Mouse (Mus musculus): Measurements from ENCODE around the gene Aff4. TPM values are rescaled to one million over a fixed set of nuclear protein-coding genes. Genes with fewer than 3 reads are reported as not detected.
A peak's percentile ranks its signal among the peaks of the same experiment; 100 is the strongest.
"Not testable (repeated sequence)": the region's sequence is repeated elsewhere in the genome, so short reads cannot be mapped to it uniquely, and the experiment has no call there.

Aff4 gene
- total RNA-seq (2017), result 183 and 186 TPM in 2 replicates

DNA sequence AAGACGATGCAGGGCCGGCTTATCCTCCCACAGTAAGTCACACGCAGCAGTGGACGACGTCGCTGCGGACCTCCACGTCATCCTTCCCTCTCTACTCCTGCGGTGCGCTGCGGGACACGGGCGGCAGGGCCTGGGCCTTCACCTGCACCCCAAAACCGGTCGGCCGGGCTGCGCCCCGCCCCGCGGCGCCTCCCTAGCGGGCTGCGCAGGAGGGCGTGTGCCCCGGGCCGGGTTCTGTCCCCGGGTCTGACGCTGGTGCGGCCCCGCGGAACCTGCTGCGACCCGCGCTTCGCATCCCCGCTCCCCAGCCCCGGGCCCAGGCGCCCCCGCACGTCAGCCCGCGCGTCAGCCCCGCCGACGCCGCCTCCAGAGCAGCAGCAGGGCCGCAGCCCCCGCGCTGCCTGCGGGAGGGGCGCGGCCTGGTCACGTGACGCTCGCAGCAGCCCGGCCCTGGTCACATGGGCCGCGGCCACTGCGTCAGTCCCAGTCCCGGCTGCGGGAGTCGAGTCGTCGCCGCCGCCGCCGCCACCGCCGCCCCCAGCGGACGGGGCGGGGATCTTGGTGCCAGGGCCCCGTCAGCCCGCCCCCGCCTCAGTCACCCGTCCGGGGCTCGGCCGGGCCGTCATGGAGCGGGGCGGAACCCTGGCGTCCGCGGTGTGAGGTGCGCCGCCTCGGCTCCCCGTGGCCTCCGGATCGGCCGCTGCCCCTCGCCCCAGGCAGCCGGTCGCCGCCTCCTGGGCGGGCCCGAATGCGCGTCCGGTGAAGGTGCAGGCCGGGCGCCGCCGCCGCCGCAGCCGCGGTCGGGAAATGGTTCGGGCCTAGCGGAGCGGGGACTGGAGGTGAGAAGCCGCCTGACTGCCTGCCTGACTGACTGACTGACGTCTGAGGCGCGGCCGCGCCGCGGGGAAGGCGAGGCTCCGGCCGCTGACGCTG is at the start of gene Aff4:
Gene Aff4 (plus strand): TSS at position 543 of the 933 bp plus-strand sequence.
- peak; percentile 70 for ATAC-seq (ENCODE audit: extremely low read depth, insufficient number of reproducible peaks, low FRiP score, poor library complexity, severe bottlenecking)

DNA sequence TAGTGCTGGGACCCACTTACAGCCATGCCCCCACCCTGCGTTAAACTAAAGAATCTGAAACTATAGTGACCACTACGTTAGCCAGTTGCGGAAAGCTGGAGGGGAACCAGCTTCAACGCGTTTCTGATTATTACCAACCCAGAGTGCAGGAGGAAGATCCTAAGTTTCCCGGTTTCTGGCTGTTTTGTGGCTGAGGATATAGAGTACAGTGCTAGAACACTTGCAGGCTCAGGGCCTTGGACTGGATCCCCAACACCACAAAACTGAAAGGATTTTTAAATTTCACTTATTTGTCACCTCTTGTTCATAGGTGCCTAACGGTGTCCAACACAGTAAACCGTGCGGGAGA is 49.5 kb upstream of the Aff4 start:
- no peak for ATAC-seq (ENCODE audit: extremely low read depth, insufficient number of reproducible peaks, low FRiP score, poor library complexity, severe bottlenecking)

DNA sequence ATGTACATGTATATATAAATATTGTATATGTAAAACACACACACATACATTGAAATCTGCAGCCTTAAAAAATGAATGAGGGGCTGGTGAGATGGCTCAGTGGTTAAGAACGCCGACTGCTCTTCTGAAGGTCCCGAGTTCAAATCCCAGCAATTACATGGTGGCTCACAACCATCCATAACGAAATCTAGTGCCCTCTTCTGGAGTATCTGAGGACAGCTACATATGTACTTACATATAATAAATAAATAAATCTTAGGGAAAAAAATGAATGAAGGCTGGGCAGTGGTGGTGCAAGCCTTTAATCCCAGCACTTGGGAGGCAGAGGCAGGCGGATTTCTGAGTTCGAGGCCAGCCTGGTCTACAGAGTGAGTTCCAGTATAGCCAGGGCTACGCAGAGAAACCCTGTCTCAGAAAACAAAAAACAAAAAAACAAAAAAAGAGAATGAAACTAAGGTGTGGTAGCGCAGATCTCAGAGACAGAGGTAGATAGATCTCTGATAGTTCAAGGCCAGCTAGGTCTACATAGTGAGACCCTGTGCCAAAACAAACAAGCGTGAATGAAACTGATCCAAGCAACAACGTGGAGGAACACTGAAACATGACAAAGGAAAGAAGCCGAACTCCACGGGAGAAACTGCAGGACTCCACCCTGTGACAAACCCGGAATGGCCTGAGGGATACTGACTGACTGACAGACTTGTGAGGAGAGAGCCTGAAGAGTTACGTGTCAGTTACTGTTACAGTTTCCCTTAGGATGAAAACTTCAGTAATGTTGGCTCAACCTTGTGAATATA is 46.4 kb upstream of the Aff4 start:
- ATAC-seq (ENCODE audit: extremely low read depth, insufficient number of reproducible peaks, low FRiP score, poor library complexity, severe bottlenecking), result no peak

GRCm38 (mm10) chr11:53306965-53307364 is 43.7 kb upstream of the Aff4 start:
- no peak for ATAC-seq (ENCODE audit: extremely low read depth, insufficient number of reproducible peaks, low FRiP score, poor library complexity, severe bottlenecking)

GRCm38 (mm10) chr11:53307558-53308065 is 43.0 kb upstream of the Aff4 start:
- ATAC-seq (ENCODE audit: extremely low read depth, insufficient number of reproducible peaks, low FRiP score, poor library complexity, severe bottlenecking), result 0 out of 2 replicates have a peak, but pooled peaks have one; percentile 13

DNA sequence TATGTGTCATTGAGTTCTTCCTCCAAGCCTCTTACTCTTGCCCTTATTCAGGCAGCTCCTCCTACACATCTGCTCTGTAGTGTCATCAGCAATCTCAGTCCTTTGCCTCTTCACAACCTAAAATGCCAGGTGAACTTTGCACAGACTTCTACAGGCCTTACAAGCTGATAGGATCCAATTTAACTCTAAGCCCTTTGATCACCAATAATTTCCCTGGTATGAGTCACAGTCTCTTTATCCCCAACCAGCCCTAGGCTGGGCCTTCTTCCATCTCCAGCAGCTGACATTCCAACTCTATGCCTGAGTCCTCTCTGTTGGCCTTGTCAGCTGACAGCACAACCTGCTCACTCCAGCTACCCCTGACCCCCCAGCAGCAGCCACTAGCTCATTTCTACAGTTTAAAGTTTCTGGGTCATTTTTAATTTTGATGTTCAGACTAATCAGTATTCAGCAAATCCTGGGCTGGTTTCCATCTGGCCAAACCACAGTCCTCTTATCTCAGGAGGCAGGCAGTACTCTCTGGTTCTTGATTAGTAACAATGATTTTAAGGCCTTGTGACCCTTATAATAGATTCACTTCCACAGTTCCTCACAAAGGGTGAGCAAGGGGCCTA is 42.3 kb upstream of the Aff4 start:
- ATAC-seq (ENCODE audit: extremely low read depth, insufficient number of reproducible peaks, low FRiP score, poor library complexity, severe bottlenecking), result no peak; the same call in 1 of the 2 replicates

GRCm38 (mm10) chr11:53308884-53309310 is 41.7 kb upstream of the Aff4 start:
- ATAC-seq (ENCODE audit: extremely low read depth, insufficient number of reproducible peaks, low FRiP score, poor library complexity, severe bottlenecking), result no peak

DNA sequence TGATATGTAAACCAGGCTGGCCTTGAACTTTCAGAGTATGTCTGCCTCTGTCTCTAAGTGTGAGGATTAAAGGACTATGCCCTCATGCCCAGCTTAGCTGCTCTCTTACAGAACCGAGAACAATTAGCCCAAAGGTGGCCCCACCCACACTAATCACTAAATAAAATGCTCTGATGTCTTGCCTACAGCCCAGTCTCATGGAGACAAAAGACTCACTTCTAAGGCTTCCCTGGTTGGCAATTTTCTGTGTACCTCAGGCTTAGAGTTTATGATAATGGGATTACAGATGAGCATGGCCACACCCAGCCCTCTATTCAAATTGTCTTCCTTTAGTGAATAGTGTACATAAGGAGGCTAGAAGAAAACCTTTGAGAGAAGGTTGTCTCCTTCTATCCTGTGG is 39.2 kb upstream of the Aff4 start:
- no peak for ATAC-seq (ENCODE audit: extremely low read depth, insufficient number of reproducible peaks, low FRiP score, poor library complexity, severe bottlenecking)

GRCm38 (mm10) chr11:53312823-53313222 is 37.8 kb upstream of the Aff4 start:
- ATAC-seq (ENCODE audit: extremely low read depth, insufficient number of reproducible peaks, low FRiP score, poor library complexity, severe bottlenecking), result not testable (repeated sequence)

GRCm38 (mm10) chr11:53314770-53315173 is 35.9 kb upstream of the Aff4 start:
- no peak for ATAC-seq (ENCODE audit: extremely low read depth, insufficient number of reproducible peaks, low FRiP score, poor library complexity, severe bottlenecking)

DNA sequence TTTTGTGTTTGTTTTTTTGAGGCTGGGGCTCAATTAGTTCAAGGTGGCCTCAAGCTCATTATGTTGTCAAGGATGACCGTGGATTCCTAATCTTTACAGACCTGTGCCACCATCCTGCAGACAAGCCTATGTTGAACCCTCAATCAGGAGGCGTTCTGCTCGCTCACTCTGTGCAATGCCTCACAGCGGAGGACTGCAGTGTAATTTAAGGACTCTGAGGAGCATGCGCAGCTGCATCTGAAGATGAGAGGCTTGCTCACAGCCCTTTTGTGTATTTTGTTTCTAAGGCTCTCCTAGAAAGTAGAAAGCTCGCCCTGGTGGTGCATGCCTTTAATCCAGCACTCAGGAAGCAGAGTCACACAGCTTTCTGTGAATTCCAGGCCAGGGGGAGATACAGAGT is 33.6 kb upstream of the Aff4 start:
- ATAC-seq (ENCODE audit: extremely low read depth, insufficient number of reproducible peaks, low FRiP score, poor library complexity, severe bottlenecking), result no peak

DNA sequence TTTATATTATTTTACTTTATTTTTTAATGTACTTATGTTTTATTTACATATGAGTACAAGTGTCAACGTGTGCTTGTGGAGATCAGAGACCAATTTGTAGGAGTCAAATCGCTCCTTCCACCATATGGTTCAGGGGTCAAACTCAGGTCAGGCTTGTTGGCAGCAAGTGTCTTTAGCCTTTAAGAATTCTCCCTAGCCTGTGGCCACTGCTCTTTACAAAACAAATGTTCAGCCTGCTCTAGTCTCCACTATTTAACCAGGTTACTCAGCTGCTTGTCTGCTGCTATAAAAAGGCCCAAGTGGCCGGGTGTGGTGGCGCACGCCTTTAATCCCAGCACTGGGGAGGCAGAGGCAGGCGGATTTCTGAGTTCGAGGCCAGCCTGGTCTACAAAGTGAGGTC is 32.6 kb upstream of the Aff4 start:
- ATAC-seq (ENCODE audit: extremely low read depth, insufficient number of reproducible peaks, low FRiP score, poor library complexity, severe bottlenecking), result no peak

DNA sequence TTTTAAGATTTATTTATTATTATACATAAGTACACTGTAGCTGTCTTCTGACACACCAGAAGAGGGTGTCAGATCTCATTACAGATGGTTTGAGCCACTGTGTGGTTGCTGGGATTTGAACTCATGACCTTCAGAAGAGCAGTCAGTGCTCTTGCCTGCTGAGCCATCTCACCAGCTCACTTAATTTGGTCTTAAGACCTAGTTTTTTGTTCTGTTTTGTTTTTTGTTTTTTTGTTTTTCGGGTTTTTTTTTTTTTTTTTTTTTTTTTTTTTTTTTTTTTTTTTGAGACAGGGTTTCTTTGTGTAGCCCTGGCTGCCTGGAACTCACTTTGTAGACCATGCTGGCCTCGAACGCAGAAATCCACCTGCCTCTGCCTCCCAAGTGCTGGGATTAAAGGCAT is 32.1 kb upstream of the Aff4 start:
- not testable (repeated sequence) for ATAC-seq (ENCODE audit: extremely low read depth, insufficient number of reproducible peaks, low FRiP score, poor library complexity, severe bottlenecking)

DNA sequence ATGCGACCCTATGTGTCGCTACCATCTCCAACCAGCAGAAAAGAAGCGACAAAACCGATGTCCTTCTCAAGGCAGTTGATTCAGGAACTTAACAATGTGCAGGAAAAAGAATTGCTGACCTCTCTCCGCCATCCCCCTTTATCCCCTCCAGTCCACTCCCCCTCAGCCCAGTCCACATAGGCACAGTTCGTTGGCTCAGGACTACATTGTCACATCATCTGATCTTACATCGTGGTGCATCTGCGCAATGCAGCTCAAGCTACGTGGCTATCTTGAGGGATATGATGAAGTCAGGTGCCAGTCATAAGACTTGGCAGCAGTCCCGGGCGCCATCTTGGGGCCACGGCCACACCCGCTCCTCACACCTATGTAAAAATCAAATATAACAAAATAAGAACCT is 30.8 kb upstream of the Aff4 start:
- not testable (repeated sequence) for ATAC-seq (ENCODE audit: extremely low read depth, insufficient number of reproducible peaks, low FRiP score, poor library complexity, severe bottlenecking)

- ATAC-seq (ENCODE audit: extremely low read depth, insufficient number of reproducible peaks, low FRiP score, poor library complexity, severe bottlenecking), result peak; percentile 100
These were observed 26.1 kb upstream of the Aff4 start, which contains the start of gene Zcchc10 for GRCm38 (mm10) chr11:53324512-53324968. Gene Zcchc10 (plus strand): TSS chr11:53324679.

DNA sequence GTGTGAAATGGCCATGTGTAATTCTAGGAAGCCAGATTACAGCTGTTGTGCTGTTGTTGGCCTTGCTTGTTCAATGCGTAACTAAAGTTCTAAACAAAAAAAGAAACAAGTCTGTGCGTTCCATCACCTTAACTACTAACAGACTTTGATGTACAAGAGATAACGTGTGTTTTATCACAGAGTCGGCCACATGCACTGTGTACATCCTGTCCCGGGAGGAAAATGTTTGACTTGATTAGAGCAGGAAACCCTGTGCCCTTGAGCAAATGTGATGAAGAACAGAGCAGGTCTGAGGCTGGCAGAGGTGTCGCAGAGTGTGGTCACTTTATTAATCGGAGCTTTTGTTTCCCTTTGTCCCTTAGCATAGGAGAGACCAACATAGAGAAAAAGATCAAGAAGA is 20.3 kb upstream of the Aff4 start:
- no peak for ATAC-seq (ENCODE audit: extremely low read depth, insufficient number of reproducible peaks, low FRiP score, poor library complexity, severe bottlenecking)

- no peak for ATAC-seq (ENCODE audit: extremely low read depth, insufficient number of reproducible peaks, low FRiP score, poor library complexity, severe bottlenecking)
These were observed 19.5 kb upstream of the Aff4 start for GRCm38 (mm10) chr11:53331121-53331520.

DNA sequence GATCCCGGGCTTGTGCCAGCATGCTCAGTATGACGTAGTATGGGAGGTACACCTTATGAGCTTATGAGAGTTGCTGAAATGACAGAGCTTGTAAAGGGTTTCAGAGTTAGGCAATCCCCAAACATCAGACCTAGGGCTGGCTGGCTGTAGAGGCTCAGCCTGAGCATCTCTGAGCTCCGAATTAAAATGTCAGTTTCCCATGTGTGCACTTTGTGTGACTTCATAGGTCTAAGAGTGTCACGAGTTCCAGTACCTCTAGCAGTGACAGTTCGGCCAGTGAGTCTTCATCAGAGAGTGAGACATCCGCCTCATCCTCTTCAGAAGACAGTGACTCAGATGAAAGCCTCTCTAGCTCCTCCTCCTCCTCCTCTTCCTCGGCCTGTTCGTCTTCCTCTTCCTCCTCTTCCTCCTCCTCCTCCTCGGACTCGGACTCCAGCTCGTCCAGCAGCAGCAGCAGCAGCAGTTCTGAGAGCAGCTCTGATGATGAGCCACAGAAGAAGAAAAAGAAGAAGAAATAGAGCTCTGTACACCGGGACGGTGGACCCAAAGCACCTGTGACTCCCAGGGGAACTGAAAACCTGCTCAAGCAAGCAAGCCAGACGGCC is 18.5 kb upstream of the Aff4 start:
- no peak for ATAC-seq (ENCODE audit: extremely low read depth, insufficient number of reproducible peaks, low FRiP score, poor library complexity, severe bottlenecking)

All from neutrophil, adult 5-6 weeks (primary cell).